13 mouse cellular contexts compared by ENCODE assay signal in genomic region chr10:120208015-120208414, GRCm38 (mm10). TPM values are rescaled to one million over a fixed set of nuclear protein-coding genes. Genes with fewer than 3 reads are reported as not detected.
DNase-seq lines count a peak whose midpoint lies in the region; ATAC-seq and TF ChIP-seq lines count a peak whose summit lies in the region.
"Had no signal": no experiment of that assay in that cellular context is flagged by ENCODE, and none has a peak within 500 bp of the region (broad histone marks: within the 10 kb centered on the region; RNA-seq: fewer than 3 reads in every experiment).

No protein-coding gene starts in this region.

- ATAC-seq in forebrain, embryonic 12.5 days (ENCODE audit: low FRiP score): no peak
- no peak for ATAC-seq in liver, embryonic 12.5 days
- no peak for ATAC-seq in liver, postnatal 0 days
- no peak for ATAC-seq in neural tube, embryonic 15.5 days (ENCODE audit: low FRiP score)

- H3K4me3 ChIP-seq in forebrain, embryonic 10.5 days: peak overlapping the region; percentile 83; the same call in 1 of the 2 replicates
- no peak overlapping the region for H3K4me3 ChIP-seq in forebrain, embryonic 12.5 days (replicated peaks)
- H3K4me3 ChIP-seq in liver, embryonic 12.5 days: peak overlapping the region; percentile 94; the same call in 1 of the 2 replicates
- peak overlapping the region; percentile 66 for H3K4me3 ChIP-seq in bone marrow, adult 2 months (replicated peaks; ENCODE audit: control insufficient read depth, low read depth, low read length)
- peak overlapping the region; percentile 83 for H3K4me3 ChIP-seq in liver, postnatal 0 days (ENCODE audit: low read depth, low read length)
- no peak overlapping the region for H3K4me3 ChIP-seq in neural tube, embryonic 15.5 days (replicated peaks)

- H3K9me3 ChIP-seq in forebrain, embryonic 10.5 days: peaks cover 8% of the 10 kb centered on the region; the same call in 1 of the 2 replicates
- peaks cover 5% of the 10 kb centered on the region for H3K9me3 ChIP-seq in forebrain, embryonic 12.5 days
- 0 out of 2 replicates have a peak, but pooled peaks cover 5% of the 10 kb centered on the region for H3K9me3 ChIP-seq in liver, embryonic 12.5 days (replicated peaks)
- H3K9me3 ChIP-seq in liver, postnatal 0 days (ENCODE audit: low read length): no peaks in the 10 kb centered on the region; the same call in 1 of the 2 replicates
- no peaks in the 10 kb centered on the region for H3K9me3 ChIP-seq in neural tube, embryonic 15.5 days (replicated peaks)
- H3K9me3 ChIP-seq: hindbrain, embryonic 15.5 days; intestine, embryonic 15.5 days; lung, embryonic 15.5 days; midbrain, embryonic 15.5 days had no signal

- no peak for DNase-seq in forebrain, embryonic 10.5 days (ENCODE audit: extremely low spot score, low spot score)
- DNase-seq in liver: no peak
- no peak for DNase-seq in liver, postnatal 0 days
- no peak for DNase-seq in testis, postnatal 14 days (ENCODE audit: low spot score)

- no peak overlapping the region for H3K4me2 ChIP-seq in forebrain, embryonic 12.5 days
- H3K4me2 ChIP-seq in liver, embryonic 12.5 days: peak overlapping the region; percentile 71
- H3K4me2 ChIP-seq in liver, postnatal 0 days (ENCODE audit: low read depth, low read length): peak overlapping the region; percentile 67
- no peak overlapping the region for H3K4me2 ChIP-seq in neural tube, embryonic 15.5 days

- H3K27ac ChIP-seq in forebrain, embryonic 10.5 days: 0 out of 2 replicates have a peak overlapping the region, but pooled peaks have one; percentile 88
- no peak overlapping the region for H3K27ac ChIP-seq in forebrain, embryonic 12.5 days
- no peak overlapping the region for H3K27ac ChIP-seq in liver, embryonic 12.5 days
- H3K27ac ChIP-seq in bone marrow, adult 2 months (ENCODE audit: control insufficient read depth, insufficient read depth, low read depth, low read length, poor library complexity): no peak overlapping the region
- H3K27ac ChIP-seq in liver, postnatal 0 days (ENCODE audit: low read depth): no peak overlapping the region
- no peak overlapping the region for H3K27ac ChIP-seq in neural tube, embryonic 15.5 days (replicated peaks)
- H3K27ac ChIP-seq: hindbrain, embryonic 15.5 days; intestine, embryonic 15.5 days; lung, embryonic 15.5 days had no signal

- WGBS in forebrain, embryonic 10.5 days: 91% methylated on average over 8 of the region's 8 CpGs
- WGBS in forebrain, embryonic 12.5 days: 89% methylated on average over 8 of the region's 8 CpGs
- WGBS in liver, embryonic 12.5 days (ENCODE audit: insufficient replicate concordance): 61% methylated on average over 8 of the region's 8 CpGs
- 18% methylated on average over 8 of the region's 8 CpGs for WGBS in bone marrow, adult 2 months
- WGBS in liver, postnatal 0 days (ENCODE audit: insufficient replicate concordance): 71% methylated on average over 8 of the region's 8 CpGs
- 87% methylated on average over 8 of the region's 8 CpGs for WGBS in neural tube, embryonic 15.5 days

- no peak overlapping the region for H3K9ac ChIP-seq in forebrain, embryonic 12.5 days
- no peak overlapping the region for H3K9ac ChIP-seq in liver, embryonic 12.5 days
- no peak overlapping the region for H3K9ac ChIP-seq in liver, postnatal 0 days (replicated peaks)
- H3K9ac ChIP-seq in neural tube, embryonic 15.5 days (replicated peaks): no peak overlapping the region

- peaks cover 11% of the 10 kb centered on the region for H3K4me1 ChIP-seq in forebrain, embryonic 10.5 days
- peaks cover 10% of the 10 kb centered on the region for H3K4me1 ChIP-seq in forebrain, embryonic 12.5 days
- H3K4me1 ChIP-seq in liver, embryonic 12.5 days: peaks cover 9% of the 10 kb centered on the region
- no peaks in the 10 kb centered on the region; the same call in 1 of the 2 replicates for H3K4me1 ChIP-seq in bone marrow, adult 2 months (ENCODE audit: control insufficient read depth, insufficient read depth, low read length)
- peaks cover 8% of the 10 kb centered on the region for H3K4me1 ChIP-seq in liver, postnatal 0 days (ENCODE audit: insufficient read depth)
- peaks cover 11% of the 10 kb centered on the region for H3K4me1 ChIP-seq in neural tube, embryonic 15.5 days

- peaks cover 12% of the 10 kb centered on the region for H3K36me3 ChIP-seq in forebrain, embryonic 10.5 days (replicated peaks)
- 0 out of 2 replicates have a peak, but pooled peaks cover 5% of the 10 kb centered on the region for H3K36me3 ChIP-seq in forebrain, embryonic 12.5 days (replicated peaks)
- peaks cover 16% of the 10 kb centered on the region for H3K36me3 ChIP-seq in liver, embryonic 12.5 days
- 0 out of 2 replicates have a peak, but pooled peaks cover 2% of the 10 kb centered on the region for H3K36me3 ChIP-seq in liver, postnatal 0 days (replicated peaks; ENCODE audit: insufficient read depth, low read length)
- peaks cover 7% of the 10 kb centered on the region; the same call in 1 of the 2 replicates for H3K36me3 ChIP-seq in neural tube, embryonic 15.5 days
- H3K36me3 ChIP-seq: intestine, embryonic 15.5 days; lung, embryonic 15.5 days; midbrain, embryonic 15.5 days had no signal

- TF ChIP-seq POLR2A in bone marrow, adult 2 months (IDR thresholded peaks at IDR 0.05; ENCODE audit: borderline replicate concordance, control insufficient read depth, low read depth, low read length): no peak

- peaks cover under 1% of the 10 kb centered on the region; the same call in 1 of the 2 replicates for H3K27me3 ChIP-seq in forebrain, embryonic 10.5 days (ENCODE audit: poor library complexity, severe bottlenecking)
- peaks cover 7% of the 10 kb centered on the region; the same call in 1 of the 2 replicates for H3K27me3 ChIP-seq in forebrain, embryonic 12.5 days
- 0 out of 2 replicates have a peak, but pooled peaks cover 5% of the 10 kb centered on the region for H3K27me3 ChIP-seq in liver, embryonic 12.5 days (replicated peaks)
- H3K27me3 ChIP-seq in liver, postnatal 0 days (ENCODE audit: insufficient read depth, low read length): no peaks in the 10 kb centered on the region
- H3K27me3 ChIP-seq in neural tube, embryonic 15.5 days (replicated peaks): peaks cover 3% of the 10 kb centered on the region; the same call in 1 of the 2 replicates
- H3K27me3 ChIP-seq: heart, embryonic 12.5 days; hindbrain, embryonic 15.5 days; intestine, embryonic 15.5 days; lung, embryonic 15.5 days; midbrain, embryonic 15.5 days had no signal

- TF ChIP-seq EP300 in liver, postnatal 0 days (IDR thresholded peaks at IDR 0.05; ENCODE audit: low read depth): no peak

- no peak for TF ChIP-seq CTCF in bone marrow, adult 2 months (IDR thresholded peaks at IDR 0.05; ENCODE audit: control insufficient read depth, insufficient read depth, low read length)
- TF ChIP-seq CTCF in liver, postnatal 0 days (IDR thresholded peaks at IDR 0.05; ENCODE audit: low read depth): no peak

RNA-seq across cellular contexts. Expression of gene Irak3, which starts 6.1 kb away (rescaled TPM):
- 0.17 and 0.50 TPM in 2 replicates for polyA plus RNA-seq in forebrain, embryonic 10.5 days (2016; fragmentation: Nextera tagmentation; extraction: Ambion mirVana)
- polyA plus RNA-seq in forebrain, embryonic 12.5 days (2016; fragmentation: Nextera tagmentation; extraction: Ambion mirVana): 0.38 and 0.51 TPM in 2 replicates
- polyA plus RNA-seq in liver, embryonic 12.5 days (2016; fragmentation: Nextera tagmentation; extraction: Ambion mirVana): 0.63 and 0.82 TPM in 2 replicates
- 4.1 and 14.3 TPM in 2 replicates for polyA plus RNA-seq in bone marrow, adult 2 months (2011; ENCODE audit: insufficient read depth, insufficient read length, low replicate concordance, missing spikeins)
- 1.5 and 1.6 TPM in 2 replicates for polyA plus RNA-seq in liver, postnatal 0 days (2015; fragmentation: Nextera tagmentation; extraction: Ambion mirVana)
- polyA plus RNA-seq in neural tube, embryonic 15.5 days (2015; fragmentation: Nextera tagmentation; extraction: Ambion mirVana): 0.29 and 1.2 TPM in 2 replicates

RNA-seq across cellular contexts. Expression of gene Tmbim4, which starts 6.6 kb away (rescaled TPM):
- 83.4 and 83.9 TPM in 2 replicates for polyA plus RNA-seq in forebrain, embryonic 10.5 days (2016; fragmentation: Nextera tagmentation; extraction: Ambion mirVana)
- 61.6 and 66.9 TPM in 2 replicates for polyA plus RNA-seq in forebrain, embryonic 12.5 days (2016; fragmentation: Nextera tagmentation; extraction: Ambion mirVana)
- 76.1 and 86.1 TPM in 2 replicates for polyA plus RNA-seq in liver, embryonic 12.5 days (2016; fragmentation: Nextera tagmentation; extraction: Ambion mirVana)
- polyA plus RNA-seq in bone marrow, adult 2 months (2011; ENCODE audit: insufficient read depth, insufficient read length, low replicate concordance, missing spikeins): 64.9 and 68.2 TPM in 2 replicates
- 140 and 150 TPM in 2 replicates for polyA plus RNA-seq in liver, postnatal 0 days (2015; fragmentation: Nextera tagmentation; extraction: Ambion mirVana)
- polyA plus RNA-seq in neural tube, embryonic 15.5 days (2015; fragmentation: Nextera tagmentation; extraction: Ambion mirVana): 107 and 114 TPM in 2 replicates

RNA-seq across cellular contexts. Expression of gene Llph, which starts 18.9 kb away (rescaled TPM):
- polyA plus RNA-seq in forebrain, embryonic 10.5 days (2016; fragmentation: Nextera tagmentation; extraction: Ambion mirVana): 67.2 and 68.3 TPM in 2 replicates
- polyA plus RNA-seq in forebrain, embryonic 12.5 days (2016; fragmentation: Nextera tagmentation; extraction: Ambion mirVana): 53.2 and 56.4 TPM in 2 replicates
- polyA plus RNA-seq in liver, embryonic 12.5 days (2016; fragmentation: Nextera tagmentation; extraction: Ambion mirVana): 55.2 and 55.5 TPM in 2 replicates
- 15.0 and 45.4 TPM in 2 replicates for polyA plus RNA-seq in bone marrow, adult 2 months (2011; ENCODE audit: insufficient read depth, insufficient read length, low replicate concordance, missing spikeins)
- 33.5 and 33.9 TPM in 2 replicates for polyA plus RNA-seq in liver, postnatal 0 days (2015; fragmentation: Nextera tagmentation; extraction: Ambion mirVana)
- 36.6 and 48.2 TPM in 2 replicates for polyA plus RNA-seq in neural tube, embryonic 15.5 days (2015; fragmentation: Nextera tagmentation; extraction: Ambion mirVana)

Comparison
In these comparisons a context has a peak if more than half of its experiments do, and no peak if none do; other contexts are left out.
1. H3K4me3 ChIP-seq: peak in forebrain, embryonic 10.5 days (single experiment), liver, embryonic 12.5 days (single experiment), bone marrow, adult 2 months (single experiment) and liver, postnatal 0 days (single experiment); none in forebrain, embryonic 12.5 days (single experiment) and neural tube, embryonic 15.5 days (single experiment).
2. H3K4me2 ChIP-seq: peak in liver, embryonic 12.5 days (single experiment) and liver, postnatal 0 days (single experiment); none in forebrain, embryonic 12.5 days (single experiment) and neural tube, embryonic 15.5 days (single experiment).